Mouse (Mus musculus) small intestine, adult 2 months (tissue): ENCODE data around the gene Htr1d.

Experiments used
- CTCF ChIP-seq: fragments of 200-500 bp; IDR thresholded peaks from 2 replicates; pipeline ENCODE4 v1.5.1; 2012; ENCODE audit warnings: low read depth, mild to moderate bottlenecking, control low read depth, inconsistent platforms, low read length, moderate library complexity, mixed read lengths; ENCODE audit not compliant: insufficient replicate concordance, insufficient read length; ENCODE audit errors: extremely low read depth
- POLR2A ChIP-seq: fragments of 200-500 bp; IDR thresholded peaks from 2 replicates; pipeline ENCODE4 v1.6.1; 2012; ENCODE audit warnings: low read depth, mild to moderate bottlenecking, control low read depth, inconsistent platforms, low read length, moderate library complexity

DNA sequence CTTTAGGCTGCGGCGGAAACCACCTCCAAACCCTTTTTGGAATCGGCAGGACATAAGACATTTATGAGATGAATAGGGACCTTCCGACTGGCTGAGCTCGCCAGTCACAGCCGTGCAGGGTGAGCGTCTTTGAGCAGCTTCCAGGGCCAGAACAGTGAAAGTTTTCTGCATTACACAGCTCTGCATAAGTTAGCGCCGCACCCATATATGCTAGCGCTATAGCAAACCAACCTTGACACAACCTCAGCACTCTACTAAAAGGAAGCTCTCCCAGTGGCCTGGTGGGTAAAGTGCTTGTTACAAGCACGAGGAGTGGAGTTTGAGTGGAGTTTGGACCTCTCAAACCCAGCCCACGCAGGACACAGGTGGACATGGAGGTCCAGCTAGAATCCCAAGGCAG, 35.9 kb downstream of the Htr1d start:
- TF ChIP-seq CTCF: no peak
- no peak for TF ChIP-seq POLR2A
